Mouse (Mus musculus) forebrain, embryonic 16.5 days (tissue): ENCODE results near the gene Rps8. TPM values are rescaled to one million over a fixed set of nuclear protein-coding genes. Genes with fewer than 3 reads are reported as not detected.
"Not testable (repeated sequence)": the region's sequence is repeated elsewhere in the genome, so short reads cannot be mapped to it uniquely, and the experiment has no call there.

Experiments
- ATAC-seq: fragments of 200-750 bp; cut with Nextera tagmentation; 2 replicates; pipeline ENCODE4 v1.8.0; 2017; ENCODE audit warnings: mild to moderate bottlenecking, moderate library complexity
- H3K27ac ChIP-seq: fragments of 300-500 bp; sonication (generic); 2 replicates; pipeline ENCODE4 v1.5.1; 2014; ENCODE audit warnings: low read length, control low read depth
- H3K27me3 ChIP-seq: fragments of 300-500 bp; sonication (generic); replicated peaks from 2 replicates; pipeline ENCODE4 v1.6.1; 2014; ENCODE audit warnings: low read length; ENCODE audit not compliant: control insufficient read depth, insufficient read depth
- H3K36me3 ChIP-seq: fragments of 300-500 bp; sonication (generic); 2 replicates; pipeline ENCODE4 v1.6.1; 2014; ENCODE audit not compliant: control insufficient read depth, insufficient read depth
- H3K4me1 ChIP-seq: fragments of 300-500 bp; sonication (generic); replicated peaks from 2 replicates; pipeline ENCODE4 v1.6.1; 2014; ENCODE audit warnings: low read length; ENCODE audit not compliant: control insufficient read depth, insufficient read depth
- H3K4me2 ChIP-seq: fragments of 300-500 bp; sonication (generic); 2 replicates; pipeline ENCODE4 v1.6.1; 2014; ENCODE audit warnings: mild to moderate bottlenecking, low read length, control low read depth
- H3K4me3 ChIP-seq: fragments of 300-500 bp; sonication (generic); replicated peaks from 2 replicates; pipeline ENCODE4 v1.5.1; 2014; ENCODE audit warnings: mild to moderate bottlenecking, low read length, control low read depth
- H3K9ac ChIP-seq: fragments of 300-500 bp; sonication (generic); replicated peaks from 2 replicates; pipeline ENCODE4 v1.6.1; 2014; ENCODE audit warnings: low read depth, low read length, control low read depth
- H3K9me3 ChIP-seq: fragments of 300-500 bp; sonication (generic); 2 replicates; pipeline ENCODE4 v1.6.1; 2016; ENCODE audit warnings: low read length; ENCODE audit not compliant: control insufficient read depth
- WGBS: fragments of 180-500 bp; shearing (Covaris S2); extraction: QIAGEN DNeasy Blood & Tissue Kit; methylation state at CpG from one replicate; pipeline ENCODE4 v1.1.7; 2014; 5-methylcytosine and 5-hydroxymethylcytosine counted together
- polyA plus RNA-seq: library from polyadenylated mRNA; unstranded; fragments of >200 nt; fragmentation: Nextera tagmentation; extraction: Ambion mirVana; gene quantifications from 2 replicates; pipeline ENCODE4 v1.2.1, GENCODE M21; 2015

The Rps8 gene
- polyA plus RNA-seq, 1 experiment from 2014 or later = 418 TPM

- Histone ChIP-seq H3K9ac (peak overlapping the region; percentile 60), H3K27ac (peak overlapping the region; percentile 66), H3K4me3 (peak overlapping the region; percentile 58), H3K4me2 (peak overlapping the region; percentile 88)
- ATAC-seq = peak; percentile 62
- not testable (repeated sequence) for H3K36me3 ChIP-seq, H3K9me3 ChIP-seq, H3K4me1 ChIP-seq, H3K27me3 ChIP-seq
- 11% methylated on average over 9 of the region's 9 CpGs for WGBS
Observed at GRCm38 (mm10) chr4:117182759-117183096, 26.7 kb upstream of the Rps8 start.

DNA sequence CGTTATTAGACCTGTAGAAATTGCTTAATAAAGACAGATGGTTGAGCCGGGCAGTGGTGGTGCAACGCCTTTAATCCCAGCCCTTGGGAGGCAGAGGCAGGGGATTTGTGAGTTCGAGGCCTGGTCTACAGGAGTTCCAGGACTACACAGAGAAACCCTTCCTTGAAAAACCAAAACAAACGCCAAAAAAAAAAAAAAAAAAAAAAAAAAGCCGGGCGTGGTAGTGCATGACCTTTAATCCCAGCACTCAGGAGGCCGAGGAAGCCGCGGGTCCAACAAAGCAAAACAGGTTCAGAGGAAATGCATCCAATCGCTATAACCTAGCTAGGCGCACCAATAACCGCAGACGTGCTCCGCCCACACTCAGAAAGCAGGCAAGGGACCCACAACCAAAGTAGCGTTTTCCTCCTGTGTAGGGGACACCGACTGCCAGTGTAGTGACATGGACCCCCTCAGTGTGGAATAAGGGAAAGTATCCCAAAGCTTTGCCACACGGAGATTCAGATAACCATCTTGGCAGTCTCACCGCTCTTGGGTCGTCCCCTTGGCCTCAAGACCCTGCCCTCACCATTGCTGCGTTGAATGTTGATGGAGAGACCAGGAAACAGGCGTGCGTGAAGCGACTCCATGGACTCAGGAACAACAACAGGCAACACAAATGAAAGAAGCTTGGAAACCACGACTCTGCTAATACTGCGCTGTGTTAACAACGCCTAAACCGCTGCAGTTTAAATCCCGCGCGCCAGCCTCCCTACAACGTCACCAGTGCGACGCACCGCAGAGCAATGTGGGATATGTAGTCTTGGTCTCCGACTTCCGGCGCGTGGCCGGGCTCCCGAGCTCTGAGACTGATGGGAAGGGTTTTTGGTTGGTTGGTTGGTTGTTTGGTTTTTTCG is 26.1 kb upstream of the Rps8 start, which contains the start of gene Kif2c:
TSS of gene Kif2c (minus strand) at position 777 of the 896 bp plus-strand sequence.
- ATAC-seq = peak; percentile 100
- peak within 1 kb of the TSS; percentile 88 for H3K4me2 ChIP-seq
- H3K9ac ChIP-seq = peak within 1 kb of the TSS; percentile 60
- H3K27me3 ChIP-seq = no peaks in the 10 kb centered on the region; the same call in 1 of the 2 replicates
- WGBS = under 1% methylated on average over 42 of the region's 42 CpGs
- peaks cover 10% of the 10 kb centered on the region for H3K4me1 ChIP-seq
- H3K9me3 ChIP-seq = no peaks in the 10 kb centered on the region
- H3K4me3 ChIP-seq = peak within 1 kb of the TSS; percentile 58
- H3K36me3 ChIP-seq = no peaks in the 10 kb centered on the region
- H3K27ac ChIP-seq = peak within 1 kb of the TSS; percentile 66

GRCm38 (mm10) chr4:117169936-117170335 is 13.9 kb upstream of the Rps8 start:
- Histone ChIP-seq H3K4me1 (no peaks in the 10 kb centered on the region), H3K4me3 (no peak overlapping the region), H3K9ac (no peak overlapping the region), H3K27me3 (no peaks in the 10 kb centered on the region), H3K4me2 (no peak overlapping the region), H3K9me3 (no peaks in the 10 kb centered on the region), H3K36me3 (no peaks in the 10 kb centered on the region), H3K27ac (no peak overlapping the region)
- WGBS = 94% methylated on average over 5 of the region's 5 CpGs
- no peak for ATAC-seq

- no peak overlapping the region for H3K27ac ChIP-seq
- no peak overlapping the region for H3K9ac ChIP-seq
- 75% methylated on average over 4 of the region's 4 CpGs for WGBS
Observed at GRCm38 (mm10) chr4:117161183-117161582, 5.1 kb upstream of the Rps8 start.

GRCm38 (mm10) chr4:117159666-117160065 is 3.6 kb upstream of the Rps8 start:
- no peaks in the 10 kb centered on the region for H3K27me3 ChIP-seq
- no peaks in the 10 kb centered on the region for H3K9me3 ChIP-seq
- no peak overlapping the region for H3K27ac ChIP-seq
- no peak overlapping the region for H3K4me2 ChIP-seq
- no peaks in the 10 kb centered on the region for H3K36me3 ChIP-seq
- peaks cover 5% of the 10 kb centered on the region; the same call in 1 of the 2 replicates for H3K4me1 ChIP-seq
- H3K4me3 ChIP-seq = no peak overlapping the region
- H3K9ac ChIP-seq = no peak overlapping the region
- ATAC-seq = no peak
- 82% methylated on average over 10 of the region's 10 CpGs for WGBS

More at GRCm38 (mm10) chr4:117161183-117161582, 5.1 kb upstream of the Rps8 start:
- H3K4me1 ChIP-seq = no peaks in the 10 kb centered on the region
- no peaks in the 10 kb centered on the region for H3K9me3 ChIP-seq
- no peaks in the 10 kb centered on the region for H3K27me3 ChIP-seq
- peak; percentile 43 for ATAC-seq
- no peak overlapping the region for H3K4me3 ChIP-seq
- H3K36me3 ChIP-seq = no peaks in the 10 kb centered on the region
- H3K4me2 ChIP-seq = no peak overlapping the region

- ATAC-seq = no peak
- no peak overlapping the region for H3K27ac ChIP-seq
- peak overlapping the region; percentile 72 for H3K4me3 ChIP-seq
- peaks cover 23% of the 10 kb centered on the region for H3K36me3 ChIP-seq
- peak overlapping the region; percentile 40 for H3K4me2 ChIP-seq
- 25% methylated on average over 6 of the region's 6 CpGs for WGBS
- H3K9ac ChIP-seq = peak overlapping the region; percentile 86; the same call in 1 of the 2 replicates
- no peaks in the 10 kb centered on the region for H3K9me3 ChIP-seq
- peaks cover 11% of the 10 kb centered on the region; the same call in 1 of the 2 replicates for H3K4me1 ChIP-seq
- H3K27me3 ChIP-seq = no peaks in the 10 kb centered on the region
Observed at GRCm38 (mm10) chr4:117156372-117156771, 329 bp upstream of the Rps8 start.

DNA sequence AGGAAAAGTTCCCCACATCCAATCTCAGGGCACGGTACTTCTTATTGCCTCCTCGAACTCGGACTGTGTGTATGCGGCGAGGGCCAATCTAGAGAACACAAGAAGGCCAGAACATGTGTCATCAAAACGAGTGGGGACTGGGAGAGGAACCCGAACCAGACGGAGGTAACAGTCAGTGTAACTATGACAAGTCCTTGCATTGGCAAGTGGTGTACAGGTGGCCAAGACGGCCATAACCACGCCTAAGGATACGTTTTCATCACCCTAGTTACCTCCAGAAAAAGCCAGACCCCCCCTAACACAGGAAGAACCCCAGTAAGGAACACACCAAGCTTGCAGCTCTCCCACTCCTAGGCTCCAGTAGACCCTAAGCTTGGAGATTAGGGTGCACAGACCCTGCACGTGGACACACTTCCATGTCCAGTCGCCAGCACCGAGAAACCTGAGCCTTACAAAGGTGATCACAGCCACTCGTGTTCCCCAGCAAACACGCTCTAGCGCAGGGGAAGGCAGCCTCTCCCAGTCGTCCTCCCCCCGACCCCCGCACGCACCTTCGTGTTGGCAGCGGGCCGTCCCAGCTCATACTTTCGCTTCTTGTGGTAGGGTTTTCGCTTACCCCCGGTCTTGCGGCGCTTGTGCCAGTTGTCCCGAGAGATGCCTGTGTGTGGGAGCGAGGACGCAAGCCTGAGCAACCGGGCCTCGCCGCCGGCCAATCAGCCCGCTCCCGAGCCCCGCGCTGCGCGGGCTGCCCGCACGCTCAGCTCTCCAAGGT is 837 bp downstream of the Rps8 start:
- WGBS = 2% methylated on average over 44 of the region's 44 CpGs

GRCm38 (mm10) chr4:117152714-117153113 is 3.3 kb downstream of the Rps8 start:
- H3K27ac ChIP-seq = no peak overlapping the region
- H3K9me3 ChIP-seq = no peaks in the 10 kb centered on the region
- peaks cover 35% of the 10 kb centered on the region for H3K36me3 ChIP-seq
- H3K27me3 ChIP-seq = no peaks in the 10 kb centered on the region
- no peak overlapping the region for H3K4me2 ChIP-seq
- peaks cover 11% of the 10 kb centered on the region; the same call in 1 of the 2 replicates for H3K4me1 ChIP-seq
- no peak for ATAC-seq
- no peak overlapping the region for H3K9ac ChIP-seq
- no peak overlapping the region for H3K4me3 ChIP-seq
- WGBS = 86% methylated on average over 5 of the region's 5 CpGs

More for the DNA sequence above, 837 bp downstream of the Rps8 start:
- ATAC-seq = no peak
- H3K27ac ChIP-seq = peak overlapping the region; percentile 89
- no peaks in the 10 kb centered on the region for H3K9me3 ChIP-seq
- H3K4me3 ChIP-seq = peak overlapping the region; percentile 72
- H3K27me3 ChIP-seq = no peaks in the 10 kb centered on the region
- peaks cover 34% of the 10 kb centered on the region for H3K36me3 ChIP-seq
- peak overlapping the region; percentile 86 for H3K9ac ChIP-seq
- H3K4me1 ChIP-seq = peaks cover 11% of the 10 kb centered on the region; the same call in 1 of the 2 replicates
- H3K4me2 ChIP-seq = peak overlapping the region; percentile 81

DNA sequence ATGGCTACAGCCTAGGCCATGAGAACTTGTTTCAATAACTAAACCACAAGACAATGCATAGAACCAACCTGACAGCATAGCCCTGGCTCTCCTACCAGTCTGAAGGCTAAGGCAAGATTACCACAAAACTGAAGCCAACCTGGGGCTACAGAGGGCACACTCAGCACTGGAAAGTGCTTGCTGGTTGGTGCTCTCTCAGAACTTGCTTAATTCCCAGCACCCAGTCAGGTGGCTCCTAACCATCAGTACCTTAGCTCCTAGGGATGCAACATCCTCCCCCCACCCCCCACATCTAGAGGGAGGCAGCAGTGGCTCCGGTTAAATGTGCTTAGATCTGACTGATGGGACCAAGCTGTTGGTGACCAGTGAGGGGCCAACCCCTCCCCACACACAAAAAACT is 4.6 kb downstream of the Rps8 start:
- peaks cover 11% of the 10 kb centered on the region; the same call in 1 of the 2 replicates for H3K4me1 ChIP-seq
- 76% methylated on average over 1 of the region's 1 CpGs for WGBS
- H3K4me2 ChIP-seq = no peak overlapping the region
- no peak overlapping the region for H3K27ac ChIP-seq
- H3K4me3 ChIP-seq = no peak overlapping the region
- H3K9ac ChIP-seq = no peak overlapping the region
- H3K27me3 ChIP-seq = no peaks in the 10 kb centered on the region
- ATAC-seq = no peak
- H3K9me3 ChIP-seq = no peaks in the 10 kb centered on the region
- H3K36me3 ChIP-seq = peaks cover 35% of the 10 kb centered on the region
